Mouse (Mus musculus): ENCODE measurements at regions not wholly inside any gene's neighbourhood (a gene's known extent, or its start where the extent isn't known, plus 50 kb on each side); places are given as distances from the start of the nearest gene placed in this dataset.

GRCm38 (mm10) chr3:21218936-21219335, 852.0 kb upstream of the Agtr1b start:
- no peak for DNase-seq (ENCODE audit: low spot score)

GRCm38 (mm10) chr3:21241184-21241583, 835.3 kb upstream of the Tbl1xr1 start:
- no peak for DNase-seq (ENCODE audit: low spot score)

- DNase-seq (ENCODE audit: low spot score), result no peak
Observed at GRCm38 (mm10) chr3:21256129-21256760, 820.2 kb upstream of the Tbl1xr1 start.

- no peak for DNase-seq (ENCODE audit: low spot score)
Observed at GRCm38 (mm10) chr3:21263317-21263716, 813.1 kb upstream of the Tbl1xr1 start.

GRCm38 (mm10) chr3:21265491-21265890, 811.0 kb upstream of the Tbl1xr1 start:
- DNase-seq (ENCODE audit: low spot score), result no peak

GRCm38 (mm10) chr3:21268429-21269129, 807.9 kb upstream of the Tbl1xr1 start:
- DNase-seq (ENCODE audit: low spot score), result no peak

GRCm38 (mm10) chr3:21269130-21269440, 807.4 kb upstream of the Tbl1xr1 start:
- no peak for DNase-seq (ENCODE audit: low spot score)

GRCm38 (mm10) chr3:21270788-21271187, 805.7 kb upstream of the Tbl1xr1 start:
- DNase-seq (ENCODE audit: low spot score), result no peak

GRCm38 (mm10) chr3:21272219-21272618, 804.2 kb upstream of the Tbl1xr1 start:
- DNase-seq (ENCODE audit: low spot score), result no peak

GRCm38 (mm10) chr3:21292774-21293173, 783.7 kb upstream of the Tbl1xr1 start:
- no peak for DNase-seq (ENCODE audit: low spot score)

- no peak for DNase-seq (ENCODE audit: low spot score)
Observed at GRCm38 (mm10) chr3:21293308-21293707, 783.1 kb upstream of the Tbl1xr1 start.

GRCm38 (mm10) chr3:21294776-21295175, 781.7 kb upstream of the Tbl1xr1 start:
- no peak for DNase-seq (ENCODE audit: low spot score)

GRCm38 (mm10) chr3:21296581-21297110, 779.8 kb upstream of the Tbl1xr1 start:
- DNase-seq (ENCODE audit: low spot score), result no peak

GRCm38 (mm10) chr3:21325329-21325896, 751.0 kb upstream of the Tbl1xr1 start:
- no peak for DNase-seq (ENCODE audit: low spot score)

- no peak for DNase-seq (ENCODE audit: low spot score)
Observed at GRCm38 (mm10) chr3:21341916-21342315, 734.5 kb upstream of the Tbl1xr1 start.

- no peak for DNase-seq (ENCODE audit: low spot score)
Observed at GRCm38 (mm10) chr3:21343095-21343494, 733.4 kb upstream of the Tbl1xr1 start.

- no peak for DNase-seq (ENCODE audit: low spot score)
Observed at GRCm38 (mm10) chr3:21349421-21349820, 727.0 kb upstream of the Tbl1xr1 start.

- no peak for DNase-seq (ENCODE audit: low spot score)
Observed at GRCm38 (mm10) chr3:21356150-21356549, 720.3 kb upstream of the Tbl1xr1 start.

- no peak for DNase-seq (ENCODE audit: low spot score)
Observed at GRCm38 (mm10) chr3:21356831-21357712, 719.4 kb upstream of the Tbl1xr1 start.

- no peak for DNase-seq (ENCODE audit: low spot score)
Observed at GRCm38 (mm10) chr3:21358068-21358467, 718.4 kb upstream of the Tbl1xr1 start.

GRCm38 (mm10) chr3:21361069-21361468, 715.4 kb upstream of the Tbl1xr1 start:
- no peak for DNase-seq (ENCODE audit: low spot score)

GRCm38 (mm10) chr3:21379816-21380215, 696.6 kb upstream of the Tbl1xr1 start:
- no peak for DNase-seq (ENCODE audit: low spot score)
